ENCODE assay signal across 8 mouse cellular contexts in the genomic region with DNA sequence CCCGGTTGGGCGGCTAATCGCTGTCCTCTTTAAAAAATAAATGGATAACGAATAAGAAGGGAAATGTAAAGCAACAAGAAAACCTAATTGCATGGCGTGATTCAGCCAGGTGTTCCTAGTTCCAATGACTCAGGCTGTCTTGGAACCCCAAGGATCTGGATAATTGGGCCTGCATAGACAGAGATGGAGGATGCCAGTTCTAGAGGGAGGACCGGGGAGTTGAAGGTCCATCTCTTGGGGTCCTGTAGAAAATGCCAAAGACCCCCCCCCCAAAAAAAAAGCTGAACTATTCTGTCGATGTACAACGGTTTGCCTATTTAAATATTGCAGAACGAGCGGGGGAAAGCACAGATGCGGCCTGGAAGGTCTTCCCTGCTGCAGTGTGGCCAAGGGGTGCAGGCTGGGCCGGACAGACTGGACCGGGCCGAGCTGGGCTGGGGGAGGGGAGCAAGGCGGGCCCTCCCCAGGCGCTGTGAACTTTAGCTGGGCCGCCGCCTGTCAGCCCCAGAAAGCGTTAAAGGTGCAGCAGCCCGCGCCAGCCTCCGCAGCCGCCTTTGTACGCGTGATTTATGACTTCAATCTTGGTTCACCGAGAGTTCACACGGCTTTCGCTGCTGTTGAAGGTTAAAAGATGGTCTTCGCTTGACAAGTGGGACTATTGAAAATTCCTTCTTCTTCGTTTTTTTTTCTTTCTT. TPM values are rescaled to one million over a fixed set of nuclear protein-coding genes. Genes with fewer than 3 reads are reported as not detected.
A peak's percentile ranks its signal among the peaks of the same experiment; 100 is the strongest.
DNase-seq lines count a peak whose midpoint lies in the region; ATAC-seq lines count a peak whose summit lies in the region.

No protein-coding gene starts in this region.

- H3K4me1 ChIP-seq in lung, embryonic 15.5 days: peaks cover 11% of the 10 kb centered on the region; the same call in 1 of the 2 replicates
- peaks cover 61% of the 10 kb centered on the region for H3K4me1 ChIP-seq in kidney, embryonic 14.5 days (ENCODE audit: control insufficient read depth, insufficient read depth, low read length)
- H3K4me1 ChIP-seq in neural tube, embryonic 15.5 days: peaks cover 72% of the 10 kb centered on the region

- DNase-seq in lung, postnatal 14 days: no peak
- peak; percentile 80 for DNase-seq in embryo, embryonic 11.5 days (ENCODE audit: low read depth, low spot score)
- no peak for DNase-seq in spleen, postnatal 4 days (ENCODE audit: low spot score in 2 of 2)
- no peak for DNase-seq in T-cell, adult 2 months (ENCODE audit: low spot score)

- peaks cover 93% of the 10 kb centered on the region for H3K27me3 ChIP-seq in lung, embryonic 15.5 days
- H3K27me3 ChIP-seq in kidney, embryonic 14.5 days (ENCODE audit: control insufficient read depth, insufficient read depth, low read length): no peaks in the 10 kb centered on the region
- H3K27me3 ChIP-seq in neural tube, embryonic 15.5 days (replicated peaks): no peaks in the 10 kb centered on the region

- WGBS in lung, embryonic 15.5 days: 6% methylated on average over 30 of the region's 30 CpGs
- 1% methylated on average over 30 of the region's 30 CpGs for WGBS in kidney, embryonic 14.5 days
- WGBS in neural tube, embryonic 15.5 days: 4% methylated on average over 30 of the region's 30 CpGs

- H3K4me2 ChIP-seq in lung, embryonic 15.5 days: peak overlapping the region; percentile 34
- peak overlapping the region; percentile 65 for H3K4me2 ChIP-seq in kidney, embryonic 14.5 days (replicated peaks; ENCODE audit: low read depth, low read length)
- peak overlapping the region; percentile 51 for H3K4me2 ChIP-seq in neural tube, embryonic 15.5 days

- peak overlapping the region; percentile 7; the same call in 1 of the 2 replicates for H3K4me3 ChIP-seq in lung, embryonic 15.5 days
- H3K4me3 ChIP-seq in kidney, embryonic 14.5 days (ENCODE audit: low read length): peak overlapping the region; percentile 40
- peak overlapping the region; percentile 22 for H3K4me3 ChIP-seq in neural tube, embryonic 15.5 days (replicated peaks)

- no peaks in the 10 kb centered on the region for H3K36me3 ChIP-seq in lung, embryonic 15.5 days
- no peaks in the 10 kb centered on the region for H3K36me3 ChIP-seq in kidney, embryonic 14.5 days (ENCODE audit: control insufficient read depth, insufficient read depth, low read length)
- H3K36me3 ChIP-seq in neural tube, embryonic 15.5 days: no peaks in the 10 kb centered on the region

- no peaks in the 10 kb centered on the region for H3K9me3 ChIP-seq in lung, embryonic 15.5 days
- no peaks in the 10 kb centered on the region for H3K9me3 ChIP-seq in kidney, embryonic 14.5 days (ENCODE audit: control insufficient read depth, low read length)
- H3K9me3 ChIP-seq in neural tube, embryonic 15.5 days (replicated peaks): no peaks in the 10 kb centered on the region

- H3K27ac ChIP-seq in lung, embryonic 15.5 days: no peak overlapping the region
- H3K27ac ChIP-seq in kidney, embryonic 14.5 days (ENCODE audit: low read depth, low read length): peak overlapping the region; percentile 90
- H3K27ac ChIP-seq in neural tube, embryonic 15.5 days (replicated peaks): peak overlapping the region; percentile 81

- no peak for ATAC-seq in lung, embryonic 15.5 days (ENCODE audit: borderline replicate concordance, extremely low read depth, low FRiP score, low TSS enrichment)
- peak; percentile 41 for ATAC-seq in kidney, embryonic 14.5 days (ENCODE audit: low FRiP score, low TSS enrichment)
- ATAC-seq in neural tube, embryonic 15.5 days (ENCODE audit: low FRiP score): peak; percentile 27; the same call in 1 of the 2 replicates
- ATAC-seq in megakaryocyte progenitor cell, adult 5-6 weeks (replicated peaks; ENCODE audit: poor library complexity): no peak

- H3K9ac ChIP-seq in lung, embryonic 15.5 days: no peak overlapping the region
- peak overlapping the region; percentile 42 for H3K9ac ChIP-seq in kidney, embryonic 14.5 days (ENCODE audit: low read depth, low read length)
- H3K9ac ChIP-seq in neural tube, embryonic 15.5 days (replicated peaks): peak overlapping the region; percentile 37

RNA-seq across cellular contexts. Expression of a gene that starts 42.5 kb away (rescaled TPM):
- 1.4 and 1.5 TPM in 2 replicates for polyA plus RNA-seq in lung, embryonic 15.5 days (2015; fragmentation: Nextera tagmentation; extraction: Ambion mirVana)
- 7.4 and 8.6 TPM in 2 replicates for polyA plus RNA-seq in kidney, embryonic 14.5 days (2014; fragmentation: Nextera tagmentation; extraction: Ambion mirVana)
- 26.7 and 48.6 TPM in 2 replicates for polyA plus RNA-seq in neural tube, embryonic 15.5 days (2015; fragmentation: Nextera tagmentation; extraction: Ambion mirVana)
- not detected in 2 replicates for total RNA-seq in megakaryocyte progenitor cell, adult 5-6 weeks (2015)
- total RNA-seq in megakaryocyte progenitor cell, adult 5-6 weeks (2017): not detected in 2 replicates

Comparison
In these comparisons a context has a peak if more than half of its experiments do, and no peak if none do; other contexts are left out.
1. ATAC-seq: peak in kidney, embryonic 14.5 days (single experiment) and neural tube, embryonic 15.5 days (single experiment); none in lung, embryonic 15.5 days (single experiment) and megakaryocyte progenitor cell, adult 5-6 weeks (single experiment).
2. Peak in every context shown above with its lines, with median percentiles within 50 percentile points of each other: H3K4me2 ChIP-seq and H3K4me3 ChIP-seq.